Mouse (Mus musculus) adrenal gland, adult 8-10 months (tissue): ENCODE measurements around the gene Foxl2. TPM values are rescaled to one million over a fixed set of nuclear protein-coding genes. Genes with fewer than 3 reads are reported as not detected.
A peak's percentile ranks its signal among the peaks of the same experiment; 100 is the strongest.

Experiments used
- DNase-seq: peaks from one replicate; pipeline ENCODE4 v3.0.0; 2022
- total RNA-seq, 4 experiments: library from RNA; stranded (reverse); gene quantifications; 2 replicates each; pipeline ENCODE4 v1.2.4; 2022

Foxl2 gene
- total RNA-seq, 4 experiments from 2014 or later, result 3.0 to 3.5 TPM; not detected in 2

- DNase-seq, result no peak
Observed at GRCm38 (mm10) chr9:98962478-98963142, 7.5 kb downstream of the Foxl2 start.

GRCm38 (mm10) chr9:98963661-98964060, 8.6 kb downstream of the Foxl2 start:
- no peak for DNase-seq

- peak; percentile 48 for DNase-seq
Observed at GRCm38 (mm10) chr9:98965084-98965483, 10.0 kb downstream of the Foxl2 start.

GRCm38 (mm10) chr9:98973101-98973521, 18.0 kb downstream of the Foxl2 start:
- DNase-seq, result no peak

- no peak for DNase-seq
Observed at GRCm38 (mm10) chr9:98973561-98973960, 18.5 kb downstream of the Foxl2 start.

GRCm38 (mm10) chr9:98974898-98975297, 19.8 kb downstream of the Foxl2 start:
- no peak for DNase-seq

- DNase-seq, result no peak
Observed at GRCm38 (mm10) chr9:98976081-98976480, 21.0 kb downstream of the Foxl2 start.

GRCm38 (mm10) chr9:98976520-98976919, 21.4 kb downstream of the Foxl2 start:
- DNase-seq, result no peak

GRCm38 (mm10) chr9:98979431-98980416, 24.6 kb downstream of the Foxl2 start:
- peak; percentile 73 for DNase-seq

GRCm38 (mm10) chr9:98985800-98986475, 30.9 kb downstream of the Foxl2 start, which contains the start of gene Faim:
Faim (plus strand) TSS chr9:98986373.
- peak; percentile 99 for DNase-seq

GRCm38 (mm10) chr9:98986476-98987096, 31.5 kb downstream of the Foxl2 start:
- no peak for DNase-seq

GRCm38 (mm10) chr9:98987131-98987530, 32.0 kb downstream of the Foxl2 start:
- DNase-seq, result no peak

- no peak for DNase-seq
Observed at GRCm38 (mm10) chr9:98994103-98994502, 39.0 kb downstream of the Foxl2 start.

- no peak for DNase-seq
Observed at GRCm38 (mm10) chr9:98999881-99000339, 44.8 kb downstream of the Foxl2 start.

GRCm38 (mm10) chr9:99001326-99001725, 46.2 kb downstream of the Foxl2 start:
- no peak for DNase-seq

Other genes with a start within 250 kb of the Foxl2 start
- gene Prr23a1, start 112.8 kb upstream of the Foxl2 start, total RNA-seq, result not detected
- not detected for gene Prr23a2, start 98.8 kb upstream of the Foxl2 start, total RNA-seq
- gene Prr23a3, start 90.5 kb upstream of the Foxl2 start, total RNA-seq, result not detected
- not detected for gene 7420426K07Rik, start 52.2 kb upstream of the Foxl2 start, total RNA-seq
- 10 to 100 TPM; 17.6 to 23.5 (median 20.7) TPM for gene Faim, start 31.1 kb downstream of the Foxl2 start, total RNA-seq
- not detected for gene Gm1123, start 80.4 kb downstream of the Foxl2 start, total RNA-seq
- 10 to 100 TPM; 18.7 to 22.3 (median 19.9) TPM for gene Pik3cb, start 185.3 kb downstream of the Foxl2 start, total RNA-seq